In the genomic region with DNA sequence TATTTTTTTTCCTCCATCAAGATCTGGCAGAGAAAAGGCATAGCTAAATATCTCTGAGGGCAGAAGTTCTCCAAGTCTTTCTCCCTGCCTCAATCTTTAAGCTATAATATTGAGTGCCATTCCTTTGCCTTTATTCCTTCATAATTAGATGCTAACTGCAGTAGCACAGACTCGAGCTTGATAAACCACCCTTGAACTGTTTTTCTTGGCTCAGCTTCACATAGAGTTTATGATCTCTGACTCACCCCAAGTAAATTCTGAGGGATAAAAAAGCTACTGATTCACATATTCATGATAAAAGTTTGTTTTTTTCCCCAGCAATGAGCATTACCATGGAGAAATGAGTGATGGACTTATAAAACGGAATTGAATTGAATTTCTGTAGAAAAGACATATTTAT, we compare ENCODE assay signal across 16 mouse cellular contexts.
"Had no signal": no experiment of that assay in that cellular context is flagged by ENCODE, and none has a peak within 500 bp of the region (broad histone marks: within the 10 kb centered on the region; RNA-seq: fewer than 3 reads in every experiment).

No protein-coding gene starts in this region.

- H3K27me3 ChIP-seq: limb, embryonic 15.5 days; liver, embryonic 12.5 days; lung, embryonic 15.5 days; midbrain, embryonic 12.5 days; neural tube, embryonic 13.5 days had no signal

- H3K9me3 ChIP-seq: limb, embryonic 15.5 days; liver, embryonic 12.5 days; lung, embryonic 15.5 days; midbrain, embryonic 12.5 days; neural tube, embryonic 13.5 days had no signal

- H3K27ac ChIP-seq: limb, embryonic 15.5 days; liver, embryonic 12.5 days; lung, embryonic 15.5 days; macrophage; midbrain, embryonic 12.5 days; neural tube, embryonic 13.5 days had no signal

- H3K36me3 ChIP-seq: limb, embryonic 15.5 days; liver, embryonic 12.5 days; lung, embryonic 15.5 days; midbrain, embryonic 12.5 days; neural tube, embryonic 13.5 days had no signal

- ATAC-seq: liver, embryonic 12.5 days; midbrain, embryonic 16.5 days had no signal

- H3K4me3 ChIP-seq: limb, embryonic 15.5 days; liver, embryonic 12.5 days; lung, embryonic 15.5 days; midbrain, embryonic 12.5 days; neural tube, embryonic 13.5 days had no signal

- H3K4me1 ChIP-seq: limb, embryonic 15.5 days; liver, embryonic 12.5 days; lung, embryonic 15.5 days; midbrain, embryonic 12.5 days; neural tube, embryonic 13.5 days had no signal

- DNase-seq: kidney, postnatal 25 days; layer of hippocampus, adult 9-11 months; layer of hippocampus, postnatal 36 days; lung, postnatal 14 days; retina, postnatal 1 day; right cerebral cortex, postnatal 4 days; spleen, adult 18-20 months; thymus, adult 18-20 months; thymus, postnatal 25 days had no signal
